Mouse (Mus musculus): ENCODE data around the gene Fmnl2. TPM values are rescaled to one million over a fixed set of nuclear protein-coding genes. Genes with fewer than 3 reads are reported as not detected.

Gene Fmnl2
- polyA plus RNA-seq, 1 experiment: 0.61 TPM

GRCm38 (mm10) chr2:52952202-52952730 is 94.6 kb downstream of the Fmnl2 start:
- Histone ChIP-seq H3K27me3 (ENCODE audit: control insufficient read depth, insufficient read depth, low read length) (no peaks in the 10 kb centered on the region), H3K27ac (ENCODE audit: insufficient read depth, low read depth, low read length) (no peak overlapping the region), H3K4me1 (ENCODE audit: control insufficient read depth, insufficient read depth, insufficient read length, low read length) (no peaks in the 10 kb centered on the region), H3K4me3 (ENCODE audit: low read depth, low read length) (no peak overlapping the region), H3K36me3 (ENCODE audit: control insufficient read depth, insufficient read depth, low read length) (no peaks in the 10 kb centered on the region)
- WGBS: 37% methylated on average over 6 of the region's 6 CpGs
- TF ChIP-seq CTCF (IDR thresholded peaks at IDR 0.05; ENCODE audit: extremely low read depth, insufficient read length, insufficient replicate concordance, low read depth, low read length) (no peak), POLR2A (IDR thresholded peaks at IDR 0.05; ENCODE audit: low read depth, low read length) (no peak)

- H3K36me3 ChIP-seq (ENCODE audit: control insufficient read depth, insufficient read depth, low read length): no peaks in the 10 kb centered on the region
- H3K27me3 ChIP-seq (ENCODE audit: control insufficient read depth, insufficient read depth, low read length): no peaks in the 10 kb centered on the region
- no peak overlapping the region for H3K4me3 ChIP-seq (ENCODE audit: low read depth, low read length)
- H3K27ac ChIP-seq (ENCODE audit: insufficient read depth, low read depth, low read length): no peak overlapping the region
- peaks cover 2% of the 10 kb centered on the region; the same call in 1 of the 2 replicates for H3K4me1 ChIP-seq (ENCODE audit: control insufficient read depth, insufficient read depth, insufficient read length, low read length)
- 47% methylated on average over 8 of the region's 8 CpGs for WGBS
- TF ChIP-seq CTCF (IDR thresholded peaks at IDR 0.05; ENCODE audit: extremely low read depth, insufficient read length, insufficient replicate concordance, low read depth, low read length) (no peak), POLR2A (IDR thresholded peaks at IDR 0.05; ENCODE audit: low read depth, low read length) (no peak)
Measured at GRCm38 (mm10) chr2:52955090-52955489, 97.4 kb downstream of the Fmnl2 start.

- no peaks in the 10 kb centered on the region for H3K36me3 ChIP-seq (ENCODE audit: control insufficient read depth, insufficient read depth, low read length)
- H3K4me3 ChIP-seq (ENCODE audit: low read depth, low read length): no peak overlapping the region
- WGBS: 89% methylated on average over 10 of the region's 10 CpGs
- H3K27me3 ChIP-seq (ENCODE audit: control insufficient read depth, insufficient read depth, low read length): no peaks in the 10 kb centered on the region
- TF ChIP-seq POLR2A (IDR thresholded peaks at IDR 0.05; ENCODE audit: low read depth, low read length): no peak
- no peak for TF ChIP-seq CTCF (IDR thresholded peaks at IDR 0.05; ENCODE audit: extremely low read depth, insufficient read length, insufficient replicate concordance, low read depth, low read length)
- peaks cover 2% of the 10 kb centered on the region; the same call in 1 of the 2 replicates for H3K4me1 ChIP-seq (ENCODE audit: control insufficient read depth, insufficient read depth, insufficient read length, low read length)
- H3K27ac ChIP-seq (ENCODE audit: insufficient read depth, low read depth, low read length): no peak overlapping the region
Measured at GRCm38 (mm10) chr2:52955831-52956230, 98.2 kb downstream of the Fmnl2 start.

DNA sequence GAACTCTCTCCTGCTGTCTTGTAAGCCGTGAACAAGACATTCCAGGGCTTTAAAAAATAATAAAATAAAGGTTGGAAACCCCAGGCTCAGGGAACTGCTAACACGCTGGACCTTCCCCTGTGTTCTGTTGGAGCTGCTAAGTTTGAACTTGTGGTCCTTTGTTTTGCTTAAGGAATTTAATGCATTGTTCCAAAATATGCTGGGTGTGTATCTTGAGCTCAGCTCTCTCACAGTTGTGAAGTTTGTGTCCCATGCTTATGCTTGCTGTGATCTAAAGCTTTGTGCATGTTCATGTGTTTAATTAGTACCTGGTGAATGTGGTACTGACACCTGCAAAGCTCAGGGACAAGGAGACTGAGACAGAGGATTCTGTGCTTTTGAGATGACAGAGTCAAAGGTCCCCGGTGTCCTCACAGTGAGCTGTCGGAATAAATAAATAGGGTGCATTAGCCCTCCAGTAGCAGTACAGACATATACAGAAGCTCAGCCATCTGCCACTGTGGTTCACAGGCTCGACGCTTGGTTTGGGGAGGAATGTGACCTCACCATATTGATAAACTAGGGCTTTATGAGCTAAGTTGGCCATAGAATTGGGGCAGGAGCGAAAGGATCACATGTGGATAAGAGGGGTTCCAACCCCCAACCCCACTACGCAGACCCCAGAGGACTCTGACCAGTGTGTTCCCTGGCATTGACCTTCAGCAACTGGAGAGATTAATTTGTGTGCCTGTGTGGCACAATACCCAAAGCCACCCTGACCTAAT is 100.3 kb downstream of the Fmnl2 start:
- Histone ChIP-seq H3K4me3 (ENCODE audit: low read depth, low read length) (no peak overlapping the region), H3K27ac (ENCODE audit: insufficient read depth, low read depth, low read length) (no peak overlapping the region), H3K4me1 (ENCODE audit: control insufficient read depth, insufficient read depth, insufficient read length, low read length) (peaks cover 2% of the 10 kb centered on the region; the same call in 1 of the 2 replicates), H3K36me3 (ENCODE audit: control insufficient read depth, insufficient read depth, low read length) (no peaks in the 10 kb centered on the region), H3K27me3 (ENCODE audit: control insufficient read depth, insufficient read depth, low read length) (no peaks in the 10 kb centered on the region)
- WGBS: 71% methylated on average over 8 of the region's 8 CpGs
- TF ChIP-seq POLR2A (IDR thresholded peaks at IDR 0.05; ENCODE audit: low read depth, low read length) (no peak), CTCF (IDR thresholded peaks at IDR 0.05; ENCODE audit: extremely low read depth, insufficient read length, insufficient replicate concordance, low read depth, low read length) (no peak)

GRCm38 (mm10) chr2:52958535-52959290 is 101.1 kb downstream of the Fmnl2 start:
- WGBS: 24% methylated on average over 15 of the region's 15 CpGs
- H3K27ac ChIP-seq (ENCODE audit: insufficient read depth, low read depth, low read length): 0 out of 2 replicates have a peak overlapping the region, but pooled peaks have one; percentile 0
- TF ChIP-seq POLR2A (IDR thresholded peaks at IDR 0.05; ENCODE audit: low read depth, low read length) (no peak), CTCF (IDR thresholded peaks at IDR 0.05; ENCODE audit: extremely low read depth, insufficient read length, insufficient replicate concordance, low read depth, low read length) (no peak)
- H3K27me3 ChIP-seq (ENCODE audit: control insufficient read depth, insufficient read depth, low read length): no peaks in the 10 kb centered on the region
- no peaks in the 10 kb centered on the region for H3K36me3 ChIP-seq (ENCODE audit: control insufficient read depth, insufficient read depth, low read length)
- peaks cover 5% of the 10 kb centered on the region; the same call in 1 of the 2 replicates for H3K4me1 ChIP-seq (ENCODE audit: control insufficient read depth, insufficient read depth, insufficient read length, low read length)
- H3K4me3 ChIP-seq (ENCODE audit: low read depth, low read length): no peak overlapping the region

DNA sequence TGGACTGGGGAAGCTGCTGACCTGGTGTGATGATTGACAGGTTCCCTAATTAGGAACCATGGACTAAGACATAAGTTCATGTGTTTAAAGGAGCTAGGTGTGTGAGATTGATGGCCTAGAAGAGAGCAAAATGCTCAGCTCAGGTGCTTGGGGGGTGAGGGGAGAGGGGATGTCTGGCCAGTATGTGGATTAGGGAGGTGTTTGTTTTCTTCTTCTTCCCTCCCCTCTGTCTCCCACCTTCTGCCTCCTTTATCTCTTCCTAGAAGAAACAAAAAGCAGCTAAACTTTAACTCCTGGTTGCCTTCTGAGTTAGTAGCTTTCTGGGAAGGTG is 101.6 kb downstream of the Fmnl2 start:
- Histone ChIP-seq H3K4me3 (ENCODE audit: low read depth, low read length) (no peak overlapping the region), H3K27me3 (ENCODE audit: control insufficient read depth, insufficient read depth, low read length) (no peaks in the 10 kb centered on the region), H3K4me1 (ENCODE audit: control insufficient read depth, insufficient read depth, insufficient read length, low read length) (peaks cover 5% of the 10 kb centered on the region; the same call in 1 of the 2 replicates), H3K36me3 (ENCODE audit: control insufficient read depth, insufficient read depth, low read length) (no peaks in the 10 kb centered on the region), H3K27ac (ENCODE audit: insufficient read depth, low read depth, low read length) (0 out of 2 replicates have a peak overlapping the region, but pooled peaks have one; percentile 0)
- TF ChIP-seq CTCF (IDR thresholded peaks at IDR 0.05; ENCODE audit: extremely low read depth, insufficient read length, insufficient replicate concordance, low read depth, low read length) (no peak), POLR2A (IDR thresholded peaks at IDR 0.05; ENCODE audit: low read depth, low read length) (no peak)

DNA sequence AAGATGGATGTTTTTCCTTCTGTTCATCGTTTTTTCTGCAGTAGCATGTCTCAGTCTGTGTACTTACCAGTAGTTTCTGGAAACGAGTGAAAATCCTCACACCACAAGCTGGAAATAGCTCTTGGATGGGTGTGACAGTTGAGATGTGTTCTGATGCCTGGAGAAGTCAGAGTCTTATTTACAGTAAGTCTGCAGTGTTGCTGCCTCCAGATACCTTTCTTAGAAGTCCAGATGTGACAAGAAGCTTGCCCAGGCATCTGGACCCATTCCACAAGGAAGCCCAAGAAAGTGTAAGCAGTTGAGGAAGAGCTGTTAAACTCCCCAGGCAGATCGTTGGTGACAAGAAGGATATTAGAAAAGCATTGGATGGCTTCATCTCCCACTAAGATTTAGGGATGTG is 102.3 kb downstream of the Fmnl2 start:
- Histone ChIP-seq H3K27ac (ENCODE audit: insufficient read depth, low read depth, low read length) (0 out of 2 replicates have a peak overlapping the region, but pooled peaks have one; percentile 1), H3K4me3 (ENCODE audit: low read depth, low read length) (no peak overlapping the region), H3K27me3 (ENCODE audit: control insufficient read depth, insufficient read depth, low read length) (no peaks in the 10 kb centered on the region), H3K4me1 (ENCODE audit: control insufficient read depth, insufficient read depth, insufficient read length, low read length) (peaks cover 5% of the 10 kb centered on the region; the same call in 1 of the 2 replicates), H3K36me3 (ENCODE audit: control insufficient read depth, insufficient read depth, low read length) (no peaks in the 10 kb centered on the region)
- no peak for TF ChIP-seq CTCF (IDR thresholded peaks at IDR 0.05; ENCODE audit: extremely low read depth, insufficient read length, insufficient replicate concordance, low read depth, low read length)
- no peak for TF ChIP-seq POLR2A (IDR thresholded peaks at IDR 0.05; ENCODE audit: low read depth, low read length)
- 22% methylated on average over 3 of the region's 3 CpGs for WGBS
